Mouse (Mus musculus) hindbrain, embryonic 11.5 days (tissue): ENCODE data around the gene Dlg2. TPM values are rescaled to one million over a fixed set of nuclear protein-coding genes. Genes with fewer than 3 reads are reported as not detected.
A peak's percentile ranks its signal among the peaks of the same experiment; 100 is the strongest.

Source experiments
- ATAC-seq: fragments of 200-750 bp; cut with Nextera tagmentation; 2 replicates; pipeline ENCODE4 v1.8.0; 2017; ENCODE audit warnings: mild to moderate bottlenecking, moderate TSS enrichment, moderate library complexity; ENCODE audit not compliant: low FRiP score
- DNase-seq: peaks from one replicate; pipeline ENCODE4 v3.0.0-alpha.2; 2015; ENCODE audit warnings: low spot score
- H3K27ac ChIP-seq: fragments of 300-500 bp; sonication (generic); 2 replicates; pipeline ENCODE4 v1.5.1; 2014; ENCODE audit warnings: mild to moderate bottlenecking, low read depth, low read length
- H3K27me3 ChIP-seq: fragments of 300-500 bp; sonication (generic); 2 replicates; pipeline ENCODE4 v1.6.1; 2014; ENCODE audit warnings: mild to moderate bottlenecking, low read length, moderate library complexity, mixed read lengths; ENCODE audit not compliant: control insufficient read depth, insufficient read depth
- H3K36me3 ChIP-seq: fragments of 300-500 bp; sonication (generic); 2 replicates; pipeline ENCODE4 v1.6.1; 2014; ENCODE audit warnings: mild to moderate bottlenecking, low read length, moderate library complexity, mixed read lengths; ENCODE audit not compliant: control insufficient read depth, insufficient read depth
- H3K4me1 ChIP-seq: fragments of 300-500 bp; sonication (generic); replicated peaks from 2 replicates; pipeline ENCODE4 v1.6.1; 2014; ENCODE audit warnings: low read length, mixed read lengths; ENCODE audit not compliant: control insufficient read depth, insufficient read depth
- H3K4me2 ChIP-seq: fragments of 300-500 bp; sonication (generic); replicated peaks from 2 replicates; pipeline ENCODE4 v1.6.1; 2014; ENCODE audit warnings: mild to moderate bottlenecking, low read depth, low read length
- H3K4me3 ChIP-seq: fragments of 300-500 bp; sonication (generic); 2 replicates; pipeline ENCODE4 v1.5.1; 2014; ENCODE audit warnings: low read depth, low read length
- H3K9ac ChIP-seq: fragments of 300-500 bp; sonication (generic); 2 replicates; pipeline ENCODE4 v1.6.1; 2014; ENCODE audit warnings: low read depth, low read length
- H3K9me3 ChIP-seq: fragments of 300-500 bp; sonication (generic); 2 replicates; pipeline ENCODE4 v1.6.1; 2016; ENCODE audit warnings: low read length; ENCODE audit not compliant: control insufficient read depth
- WGBS: fragments of 180-500 bp; shearing (Covaris S2); extraction: QIAGEN DNeasy Blood & Tissue Kit; methylation state at CpG from one replicate; pipeline ENCODE4 v1.1.7; 2014; 5-methylcytosine and 5-hydroxymethylcytosine counted together
- polyA plus RNA-seq: library from polyadenylated mRNA; unstranded; fragments of >200 nt; fragmentation: Nextera tagmentation; extraction: Ambion mirVana; gene quantifications from 2 replicates; pipeline ENCODE4 v1.2.1, GENCODE M21; 2014

Gene Dlg2
- polyA plus RNA-seq, 1 experiment from 2014 or later, result 3.1 TPM

GRCm38 (mm10) chr7:91525859-91526258 lies 1049.4 kb downstream of the Dlg2 start:
- DNase-seq, result no peak
- 96% methylated on average over 1 of the region's 1 CpGs for WGBS
- H3K9ac ChIP-seq, result no peak overlapping the region
- H3K4me1 ChIP-seq, result no peaks in the 10 kb centered on the region
- H3K36me3 ChIP-seq, result no peaks in the 10 kb centered on the region
- H3K9me3 ChIP-seq, result no peaks in the 10 kb centered on the region
- no peak overlapping the region for H3K27ac ChIP-seq
- no peaks in the 10 kb centered on the region for H3K27me3 ChIP-seq
- H3K4me3 ChIP-seq, result no peak overlapping the region
- no peak overlapping the region for H3K4me2 ChIP-seq
- ATAC-seq, result no peak

- H3K9ac ChIP-seq, result peak overlapping the region; percentile 51
- no peaks in the 10 kb centered on the region for H3K27me3 ChIP-seq
- peak overlapping the region; percentile 54 for H3K4me2 ChIP-seq
- H3K36me3 ChIP-seq, result no peaks in the 10 kb centered on the region
- no peak overlapping the region for H3K27ac ChIP-seq
- no peaks in the 10 kb centered on the region for H3K4me1 ChIP-seq
- H3K9me3 ChIP-seq, result no peaks in the 10 kb centered on the region
- ATAC-seq (peak; percentile 75), DNase-seq (peak; percentile 48)
- WGBS, result 4% methylated on average over 29 of the region's 29 CpGs
- H3K4me3 ChIP-seq, result peak overlapping the region; percentile 33
Observed at GRCm38 (mm10) chr7:91542597-91543285, 1066.3 kb downstream of the Dlg2 start.

GRCm38 (mm10) chr7:91543286-91543650 lies 1066.8 kb downstream of the Dlg2 start:
- no peaks in the 10 kb centered on the region for H3K4me1 ChIP-seq
- 36% methylated on average over 4 of the region's 4 CpGs for WGBS
- DNase-seq (no peak), ATAC-seq (peak; percentile 62)
- H3K36me3 ChIP-seq, result no peaks in the 10 kb centered on the region
- H3K27ac ChIP-seq, result no peak overlapping the region
- H3K4me3 ChIP-seq, result peak overlapping the region; percentile 33
- peak overlapping the region; percentile 54 for H3K4me2 ChIP-seq
- H3K9ac ChIP-seq, result peak overlapping the region; percentile 51; the same call in 1 of the 2 replicates
- H3K27me3 ChIP-seq, result no peaks in the 10 kb centered on the region
- no peaks in the 10 kb centered on the region for H3K9me3 ChIP-seq

GRCm38 (mm10) chr7:91544600-91544999 lies 1068.1 kb downstream of the Dlg2 start:
- WGBS, result 87% methylated on average over 3 of the region's 3 CpGs
- DNase-seq (no peak), ATAC-seq (no peak)
- no peaks in the 10 kb centered on the region for H3K27me3 ChIP-seq
- H3K4me3 ChIP-seq, result no peak overlapping the region
- H3K9me3 ChIP-seq, result no peaks in the 10 kb centered on the region
- H3K4me1 ChIP-seq, result no peaks in the 10 kb centered on the region
- H3K4me2 ChIP-seq, result no peak overlapping the region
- no peak overlapping the region for H3K9ac ChIP-seq
- no peak overlapping the region for H3K27ac ChIP-seq
- no peaks in the 10 kb centered on the region for H3K36me3 ChIP-seq

- 64% methylated on average over 1 of the region's 1 CpGs for whole genome bisulfite sequencing
- no peaks in the 10 kb centered on the region for H3K9me3 ChIP-seq
- ATAC-seq, result no peak
Observed at GRCm38 (mm10) chr7:91548796-91549195, 1072.3 kb downstream of the Dlg2 start.

GRCm38 (mm10) chr7:91557582-91557981 lies 1081.1 kb downstream of the Dlg2 start:
- H3K4me1 ChIP-seq, result no peaks in the 10 kb centered on the region
- H3K4me2 ChIP-seq, result no peak overlapping the region
- no peaks in the 10 kb centered on the region for H3K9me3 ChIP-seq
- no peak overlapping the region for H3K9ac ChIP-seq
- H3K27me3 ChIP-seq, result no peaks in the 10 kb centered on the region
- no peak for ATAC-seq
- H3K4me3 ChIP-seq, result no peak overlapping the region
- no peak for DNase-seq
- no peaks in the 10 kb centered on the region for H3K36me3 ChIP-seq
- no peak overlapping the region for H3K27ac ChIP-seq

More at GRCm38 (mm10) chr7:91548796-91549195, 1072.3 kb downstream of the Dlg2 start:
- no peak for DNase-seq
- H3K4me1 ChIP-seq, result no peaks in the 10 kb centered on the region
- no peaks in the 10 kb centered on the region for H3K36me3 ChIP-seq
- H3K9ac ChIP-seq, result no peak overlapping the region
- no peak overlapping the region for H3K4me2 ChIP-seq
- no peaks in the 10 kb centered on the region for H3K27me3 ChIP-seq
- no peak overlapping the region for H3K27ac ChIP-seq
- no peak overlapping the region for H3K4me3 ChIP-seq

GRCm38 (mm10) chr7:91567423-91567822 lies 1091.0 kb downstream of the Dlg2 start:
- no peak overlapping the region for H3K27ac ChIP-seq
- H3K27me3 ChIP-seq, result no peaks in the 10 kb centered on the region
- DNase-seq (no peak), ATAC-seq (no peak)
- no peak overlapping the region for H3K4me3 ChIP-seq
- no peak overlapping the region for H3K9ac ChIP-seq
- no peaks in the 10 kb centered on the region for H3K36me3 ChIP-seq
- H3K9me3 ChIP-seq, result no peaks in the 10 kb centered on the region
- H3K4me2 ChIP-seq, result no peak overlapping the region
- H3K4me1 ChIP-seq, result no peaks in the 10 kb centered on the region

GRCm38 (mm10) chr7:91570969-91571368 lies 1094.5 kb downstream of the Dlg2 start:
- no peak overlapping the region for H3K9ac ChIP-seq
- ATAC-seq (no peak), DNase-seq (no peak)
- H3K27me3 ChIP-seq, result no peaks in the 10 kb centered on the region
- 91% methylated on average over 2 of the region's 2 CpGs for WGBS
- no peaks in the 10 kb centered on the region for H3K4me1 ChIP-seq
- no peaks in the 10 kb centered on the region for H3K9me3 ChIP-seq
- H3K36me3 ChIP-seq, result no peaks in the 10 kb centered on the region
- no peak overlapping the region for H3K27ac ChIP-seq
- H3K4me3 ChIP-seq, result no peak overlapping the region
- H3K4me2 ChIP-seq, result no peak overlapping the region

- 77% methylated on average over 2 of the region's 2 CpGs for WGBS
- no peaks in the 10 kb centered on the region for H3K4me1 ChIP-seq
Observed at GRCm38 (mm10) chr7:91572666-91573065, 1096.2 kb downstream of the Dlg2 start.

More at GRCm38 (mm10) chr7:91572666-91573065, 1096.2 kb downstream of the Dlg2 start:
- Histone ChIP-seq H3K27me3 (no peaks in the 10 kb centered on the region), H3K4me2 (no peak overlapping the region), H3K9me3 (no peaks in the 10 kb centered on the region), H3K9ac (no peak overlapping the region), H3K4me3 (no peak overlapping the region), H3K36me3 (no peaks in the 10 kb centered on the region), H3K27ac (no peak overlapping the region)
- ATAC-seq (no peak), DNase-seq (no peak)
